Comparison of ENCODE assay signal across 9 mouse cellular contexts in the genomic region with DNA sequence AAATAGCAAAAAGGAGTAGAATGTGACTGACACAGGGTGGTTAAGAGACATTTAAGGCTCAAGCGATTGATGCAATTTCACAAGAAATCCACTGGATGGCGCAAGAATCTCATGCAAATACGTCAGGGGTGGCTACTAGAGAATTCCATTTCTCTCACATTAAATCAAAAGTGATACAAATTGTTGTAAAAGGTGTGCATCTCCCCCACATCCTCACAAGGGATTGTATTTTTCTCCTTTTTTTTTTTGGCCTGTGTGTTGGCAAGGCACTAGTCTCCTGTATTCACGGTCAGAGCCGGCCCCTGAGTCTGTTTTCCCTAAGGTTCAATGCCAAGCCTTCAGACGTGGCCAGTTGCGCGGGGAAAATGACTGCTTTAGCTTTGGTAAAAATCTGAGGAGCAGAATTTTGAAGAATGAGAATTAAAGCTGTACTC.
DNase-seq lines count a peak whose midpoint lies in the region; ATAC-seq and TF ChIP-seq lines count a peak whose summit lies in the region.
"Had no signal": no experiment of that assay in that cellular context is flagged by ENCODE, and none has a peak within 500 bp of the region (broad histone marks: within the 10 kb centered on the region; RNA-seq: fewer than 3 reads in every experiment).

No protein-coding gene starts in this region.

- peak; percentile 20 for DNase-seq in adrenal gland, postnatal 10 days
- DNase-seq in adrenal gland, postnatal 4 days (ENCODE audit: low spot score in 2 of 2), result no peak
- DNase-seq in layer of hippocampus, adult 2 months (ENCODE audit: low spot score in 2 of 2), result peak; percentile 44 to 56
- DNase-seq in layer of hippocampus, adult 8-10 months (ENCODE audit: low spot score in 2 of 2), result no peak
- DNase-seq in embryo, embryonic 10.5 days (ENCODE audit: low spot score), result peak; percentile 82
- peak; percentile 70 for DNase-seq in mesoderm, embryonic 11.5 days (ENCODE audit: low read depth, low spot score)
- no peak for DNase-seq in testis, postnatal 10 days (ENCODE audit: low spot score)
- DNase-seq: liver, embryonic 13.5 days had no signal

- no peak for ATAC-seq in inflammation-experienced regulatory T-cells, adult 6 months

- peak overlapping the region; percentile 43 for H3K4me3 ChIP-seq in layer of hippocampus, adult 2 months
- H3K4me3 ChIP-seq: liver, embryonic 13.5 days had no signal

- TF ChIP-seq CTCF in layer of hippocampus, adult 2 months (conservative IDR thresholded peaks at IDR 0.05), result peak; percentile 93

- no peak overlapping the region for H3K27ac ChIP-seq in layer of hippocampus, adult 2 months
- H3K27ac ChIP-seq: liver, embryonic 13.5 days had no signal

Comparison
In these comparisons a context has a peak if more than half of its experiments do, and no peak if none do; other contexts are left out.
1. DNase-seq: peak in adrenal gland, postnatal 10 days (single experiment), layer of hippocampus, adult 2 months (2 of 2), embryo, embryonic 10.5 days (single experiment) and mesoderm, embryonic 11.5 days (single experiment); none in adrenal gland, postnatal 4 days (0 of 2), layer of hippocampus, adult 8-10 months (0 of 2) and testis, postnatal 10 days (single experiment).